Mouse (Mus musculus): ENCODE measurements around the gene Ift122.

Gene Ift122

GRCm38 (mm10) chr6:115853091-115853813 is at the start of gene Ift122, which contains the start of gene Mbd4:
Gene Ift122, plus strand, starts transcription at chr6:115853470.
Gene Mbd4, minus strand, starts transcription at chr6:115853371.
- ATAC-seq (ENCODE audit: insufficient number of reproducible peaks, low FRiP score, low TSS enrichment), result peak; percentile 99

DNA sequence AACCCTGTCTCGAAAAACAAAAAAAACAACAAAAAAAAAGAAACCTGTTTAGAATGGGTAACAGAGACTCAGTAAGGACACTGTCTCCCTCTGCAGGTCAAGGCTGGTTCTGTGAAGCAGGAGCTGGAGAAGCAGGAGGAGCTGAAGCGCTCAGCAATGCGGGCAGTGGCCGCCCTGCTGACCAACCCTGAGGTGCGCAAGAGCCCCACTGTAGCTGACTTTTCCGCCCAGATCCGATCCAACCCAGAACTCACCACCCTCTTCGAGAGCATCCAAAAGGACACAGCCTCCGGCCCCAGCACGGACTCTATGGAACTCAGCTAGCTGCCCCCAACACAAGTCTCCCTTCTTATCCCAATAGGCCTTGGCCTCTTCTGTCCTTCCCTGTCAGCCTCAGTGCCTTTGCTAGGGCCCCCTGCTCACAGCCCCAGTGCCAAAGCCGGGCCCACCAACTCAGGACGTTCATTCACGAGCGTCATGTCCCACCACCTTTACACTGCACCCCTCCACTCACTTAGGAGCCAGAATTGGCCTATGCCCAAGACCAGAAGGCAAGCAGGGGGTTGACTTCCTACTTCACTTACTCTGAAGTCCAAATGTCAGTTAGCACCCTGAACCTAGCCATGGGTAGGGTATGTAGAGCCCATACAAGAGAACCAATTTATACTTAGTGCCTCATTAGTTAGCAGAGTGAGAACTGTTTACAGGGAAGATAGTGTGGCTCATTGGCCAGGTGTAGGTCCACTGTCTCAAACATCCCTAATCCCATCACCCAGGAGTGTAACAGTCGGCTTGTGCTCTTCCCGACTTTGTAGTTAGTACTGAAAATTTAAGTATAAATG is 49.5 kb upstream of the Ift122 start:
- ATAC-seq (ENCODE audit: insufficient number of reproducible peaks, low FRiP score, low TSS enrichment), result peak; percentile 56; the same call in 1 of the 2 replicates

- ATAC-seq (ENCODE audit: insufficient number of reproducible peaks, low FRiP score, low TSS enrichment), result no peak
Measured at GRCm38 (mm10) chr6:115804432-115805192, 48.7 kb upstream of the Ift122 start.

GRCm38 (mm10) chr6:115807464-115808195 is 45.6 kb upstream of the Ift122 start:
- no peak for ATAC-seq (ENCODE audit: insufficient number of reproducible peaks, low FRiP score, low TSS enrichment)

DNA sequence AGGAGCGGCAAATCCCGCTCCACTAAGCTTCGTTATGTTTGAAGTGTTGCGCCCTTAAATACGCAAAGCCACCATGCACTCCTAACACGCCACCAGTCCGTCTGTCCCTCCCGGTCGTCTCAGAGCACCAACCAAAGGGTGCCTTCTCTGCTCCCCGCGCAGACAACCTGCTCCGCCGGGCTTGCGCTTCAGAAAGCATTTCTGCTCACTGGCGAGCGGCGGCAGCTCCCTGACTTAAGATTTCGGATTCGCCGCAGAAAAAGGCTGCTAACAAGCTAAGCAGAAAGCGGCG is 45.1 kb upstream of the Ift122 start:
- ATAC-seq (ENCODE audit: insufficient number of reproducible peaks, low FRiP score, low TSS enrichment), result no peak

DNA sequence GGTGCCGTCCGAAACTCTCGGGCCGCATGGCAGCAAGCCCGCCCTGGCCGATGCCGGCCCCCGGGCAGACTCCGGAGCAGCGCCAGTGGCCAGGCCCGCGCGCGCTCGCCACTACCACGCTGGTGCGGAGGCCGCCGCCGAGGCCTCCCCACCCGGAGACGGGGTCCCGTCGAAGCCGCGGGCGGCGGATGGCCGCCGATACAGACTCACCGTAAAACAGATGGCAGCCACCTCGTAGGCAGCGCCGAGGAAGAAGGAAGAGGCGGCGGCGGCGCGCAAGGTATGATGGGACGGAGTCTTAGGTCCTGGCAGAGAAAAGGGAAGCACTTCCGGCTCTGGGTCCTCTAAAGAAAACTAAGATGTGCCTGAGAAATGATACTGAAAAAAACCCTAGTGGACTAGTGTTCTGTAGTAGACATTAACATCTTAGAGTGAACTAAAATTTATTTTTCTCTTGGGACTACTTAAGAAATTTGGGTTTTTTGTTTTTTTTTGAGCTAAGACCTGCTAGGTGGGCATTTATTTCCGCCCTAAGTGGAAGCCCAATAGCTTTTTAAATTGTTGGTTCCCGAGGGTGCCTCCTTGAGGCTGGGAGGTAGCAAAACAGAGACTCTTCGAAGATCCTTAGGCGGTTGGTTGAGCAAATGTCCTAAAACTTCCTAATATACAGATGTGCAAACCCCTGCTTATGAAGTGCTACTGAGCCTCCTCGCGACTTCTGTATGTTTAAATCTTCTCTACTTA is 44.6 kb upstream of the Ift122 start, which contains the start of gene Rpl32:
Gene Rpl32 (minus strand): TSS at position 260 of the 744 bp plus-strand sequence.
- ATAC-seq (ENCODE audit: insufficient number of reproducible peaks, low FRiP score, low TSS enrichment), result peak; percentile 87

- ATAC-seq (ENCODE audit: insufficient number of reproducible peaks, low FRiP score, low TSS enrichment), result no peak
Measured at GRCm38 (mm10) chr6:115811606-115812005, 41.7 kb upstream of the Ift122 start.

- ATAC-seq (ENCODE audit: insufficient number of reproducible peaks, low FRiP score, low TSS enrichment), result no peak
Measured at GRCm38 (mm10) chr6:115814104-115814503, 39.2 kb upstream of the Ift122 start.

DNA sequence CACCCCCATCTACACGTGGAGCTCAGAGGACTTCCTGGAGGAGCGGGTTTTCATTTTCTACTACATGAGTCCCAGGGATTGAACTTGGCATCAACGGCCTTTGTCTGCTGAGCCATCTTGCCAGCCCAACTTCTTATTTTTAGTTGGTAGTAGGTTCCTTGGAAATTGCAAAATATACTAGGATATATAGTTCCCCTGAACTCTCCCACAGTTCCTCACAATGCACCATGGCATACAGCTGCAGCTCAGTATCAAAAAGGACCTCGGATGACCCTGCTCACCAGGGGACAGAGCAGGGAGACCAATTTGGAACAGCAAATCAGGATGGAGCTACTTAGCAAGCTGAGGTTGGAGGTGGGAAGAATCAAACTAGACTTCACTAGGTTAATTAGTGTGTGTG is 38.2 kb upstream of the Ift122 start:
- no peak for ATAC-seq (ENCODE audit: insufficient number of reproducible peaks, low FRiP score, low TSS enrichment)

GRCm38 (mm10) chr6:115818129-115818528 is 35.1 kb upstream of the Ift122 start:
- ATAC-seq (ENCODE audit: insufficient number of reproducible peaks, low FRiP score, low TSS enrichment), result no peak

- ATAC-seq (ENCODE audit: insufficient number of reproducible peaks, low FRiP score, low TSS enrichment), result no peak
Measured at GRCm38 (mm10) chr6:115821216-115821993, 31.9 kb upstream of the Ift122 start.

DNA sequence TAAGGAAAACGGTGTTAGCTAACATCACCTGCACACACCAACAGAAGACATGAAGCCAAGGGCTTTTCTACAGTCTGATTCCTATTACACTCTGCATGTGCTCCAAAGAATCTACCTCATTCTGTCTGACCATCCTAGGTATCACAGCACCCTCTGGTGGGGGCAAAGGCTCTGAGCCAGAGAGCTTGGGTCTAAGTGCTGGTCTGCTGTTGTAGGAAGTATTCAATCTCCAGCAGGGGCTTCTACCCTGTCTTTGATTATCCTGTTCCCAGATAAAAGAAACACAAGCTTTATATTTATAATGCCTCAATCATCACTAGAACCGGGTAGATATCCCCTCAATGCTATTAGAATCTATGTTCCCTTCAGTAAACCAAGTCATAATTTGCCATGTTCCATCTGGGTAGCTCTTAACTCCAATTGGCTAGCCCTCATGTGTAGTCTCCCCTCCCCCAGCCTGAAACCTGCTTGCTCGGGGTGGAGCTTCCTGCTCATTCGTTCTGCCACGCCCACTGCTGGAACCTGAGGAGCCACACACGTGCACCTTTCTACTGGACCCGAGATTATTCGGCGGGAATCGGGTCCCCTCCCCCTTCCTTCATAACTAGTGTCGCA is 29.3 kb upstream of the Ift122 start:
- ATAC-seq (ENCODE audit: insufficient number of reproducible peaks, low FRiP score, low TSS enrichment), result peak; percentile 76; the same call in 1 of the 2 replicates

- no peak for ATAC-seq (ENCODE audit: insufficient number of reproducible peaks, low FRiP score, low TSS enrichment)
Measured at GRCm38 (mm10) chr6:115830779-115831601, 22.3 kb upstream of the Ift122 start.

DNA sequence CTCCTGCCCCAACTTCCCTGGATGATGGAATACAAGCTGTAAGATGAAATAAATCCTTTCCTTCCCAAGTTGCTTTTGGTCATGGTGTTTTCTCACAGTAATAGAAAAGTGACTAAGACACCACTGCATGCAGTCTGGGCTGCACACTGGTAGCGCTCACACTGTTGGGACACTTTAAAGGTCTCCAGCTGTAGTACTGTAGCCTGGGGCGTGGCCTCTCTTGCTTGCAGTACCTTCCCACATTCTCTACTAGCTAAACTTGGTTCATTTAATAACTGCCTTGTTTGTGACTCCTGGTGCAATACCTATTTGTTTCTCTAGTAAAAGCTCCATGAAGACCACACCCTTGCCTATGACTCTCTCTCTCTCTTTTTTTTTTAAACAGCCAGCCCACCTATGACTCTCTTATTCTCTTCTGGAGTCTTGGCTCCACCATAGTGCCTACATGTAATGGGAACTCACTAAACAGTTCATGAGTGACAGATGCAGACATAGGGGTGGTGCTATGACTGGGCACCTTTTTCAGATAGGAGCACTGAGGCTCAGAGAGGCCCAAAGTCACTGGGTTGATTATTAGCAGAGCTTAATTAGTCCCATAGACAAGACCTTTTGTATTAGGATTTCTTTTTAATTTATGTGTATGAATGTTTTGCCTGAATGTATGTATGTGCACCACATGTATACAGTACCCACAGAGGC is 21.0 kb upstream of the Ift122 start:
- ATAC-seq (ENCODE audit: insufficient number of reproducible peaks, low FRiP score, low TSS enrichment), result no peak

DNA sequence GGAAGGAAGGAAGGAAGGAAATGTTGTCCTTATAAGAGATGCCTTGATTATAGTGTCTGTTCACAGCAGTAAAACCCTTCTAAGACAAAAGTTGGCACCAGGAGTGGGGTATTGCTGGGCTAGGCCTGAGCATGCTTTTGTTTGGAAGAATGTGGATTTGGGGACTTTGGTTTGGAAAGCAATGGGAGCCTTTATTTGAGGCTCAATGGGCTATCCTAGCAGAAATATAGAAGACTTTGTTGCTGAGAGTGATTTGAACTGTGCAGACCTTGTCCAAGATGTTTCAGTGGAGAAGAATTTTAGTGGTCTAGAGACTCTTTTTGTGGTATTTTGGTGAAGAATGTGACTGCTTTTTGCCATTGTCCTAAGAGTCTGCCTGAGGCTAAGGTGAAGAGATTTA is 19.4 kb upstream of the Ift122 start:
- ATAC-seq (ENCODE audit: insufficient number of reproducible peaks, low FRiP score, low TSS enrichment), result no peak

GRCm38 (mm10) chr6:115838161-115838597 is 15.1 kb upstream of the Ift122 start, which contains the start of gene Efcab12:
Gene Efcab12, minus strand, starts transcription at chr6:115838412.
- ATAC-seq (ENCODE audit: insufficient number of reproducible peaks, low FRiP score, low TSS enrichment), result peak; percentile 97

GRCm38 (mm10) chr6:115838745-115839144 is 14.5 kb upstream of the Ift122 start:
- ATAC-seq (ENCODE audit: insufficient number of reproducible peaks, low FRiP score, low TSS enrichment), result no peak
